Mouse (Mus musculus) MEL (cell line): Measurements from ENCODE around the gene Ehbp1. TPM values are rescaled to one million over a fixed set of nuclear protein-coding genes. Genes with fewer than 3 reads are reported as not detected.

Source experiments
- DNase-seq: peaks from one replicate; pipeline ENCODE4 v3.0.0; 2011; ENCODE audit warnings: low read depth, low spot score
- H3K27ac ChIP-seq: 2 replicates; pipeline ENCODE4 v1.5.1; 2012; ENCODE audit warnings: low read depth, mild to moderate bottlenecking, control low read depth, low read length, moderate library complexity; ENCODE audit not compliant: control insufficient read depth
- H3K27me3 ChIP-seq, 2 experiments: fragments of 150-350 bp in 1 of 2; sonication (generic) in 1 of 2; 2 replicates each; pipeline ENCODE4 v1.6.1; 2012; ENCODE audit warnings: low read length in 2 of 2, mild to moderate bottlenecking in 2 of 2, improper control_type of control experiment in 1 of 2, moderate library complexity in 1 of 2; ENCODE audit not compliant: insufficient read depth in 2 of 2, control insufficient read depth in 1 of 2
- H3K36me3 ChIP-seq, 2 experiments: 2 replicates each; pipeline ENCODE4 v1.6.1; 2012 to 2014; ENCODE audit warnings: low read length in 2 of 2, improper control_type of control experiment in 1 of 2, inconsistent platforms in 1 of 2, mild to moderate bottlenecking in 1 of 2; ENCODE audit not compliant: insufficient read depth in 2 of 2, control insufficient read depth in 1 of 2
- H3K4me1 ChIP-seq, 2 experiments: fragments of 150-350 bp in 1 of 2; sonication (generic) in 1 of 2; 2 replicates each; pipeline ENCODE4 v1.6.1; 2012; ENCODE audit warnings: low read length in 2 of 2, improper control_type of control experiment in 1 of 2, mild to moderate bottlenecking in 1 of 2; ENCODE audit not compliant: insufficient read depth in 2 of 2, control insufficient read depth in 1 of 2
- H3K4me3 ChIP-seq, 2 experiments: fragments of 150-350 bp in 1 of 2; sonication (generic) in 1 of 2; 2 replicates each; pipeline ENCODE4 v1.5.1; 2012; ENCODE audit warnings: low read depth in 2 of 2, low read length in 2 of 2, mild to moderate bottlenecking in 2 of 2, moderate library complexity in 2 of 2, control low read depth in 1 of 2, improper control_type of control experiment in 1 of 2; ENCODE audit not compliant: control insufficient read depth in 1 of 2, insufficient read depth in 1 of 2
- H3K79me2 ChIP-seq: 2 replicates; pipeline ENCODE4 v1.6.1; 2012; ENCODE audit warnings: mild to moderate bottlenecking, low read length, moderate library complexity; ENCODE audit not compliant: control insufficient read depth, poor library complexity, insufficient read depth
- H3K9ac ChIP-seq: 2 replicates; pipeline ENCODE4 v1.6.1; 2012; ENCODE audit warnings: low read depth, mild to moderate bottlenecking, control low read depth, low read length, moderate library complexity; ENCODE audit not compliant: control insufficient read depth, poor library complexity, severe bottlenecking
- H3K9me3 ChIP-seq: fragments of 150-350 bp; sonication (generic); replicated peaks from 2 replicates; pipeline ENCODE4 v1.6.1; 2012; ENCODE audit warnings: mild to moderate bottlenecking, low read length, improper control_type of control experiment, moderate library complexity; ENCODE audit not compliant: insufficient read depth
- BHLHE40 ChIP-seq: IDR thresholded peaks from 2 replicates; pipeline ENCODE4 v1.6.1; 2012; ENCODE audit warnings: low read depth, mild to moderate bottlenecking, inconsistent platforms, low read length, improper control_type of control experiment, borderline replicate concordance
- CHD1 ChIP-seq: IDR thresholded peaks from 2 replicates; pipeline ENCODE4 v1.6.1; 2012; ENCODE audit warnings: low read depth, mild to moderate bottlenecking, inconsistent platforms, low read length, improper control_type of control experiment
- CHD2 ChIP-seq: IDR thresholded peaks from 2 replicates; pipeline ENCODE4 v1.6.1; 2011; ENCODE audit warnings: low read length, improper control_type of control experiment
- CTCF ChIP-seq, 3 experiments: IDR thresholded peaks in 2 of 3; conservative IDR thresholded peaks in 1 of 3; 2 replicates each; pipeline ENCODE4 v1.5.1; 2011 to 2012; ENCODE audit warnings: low read length in 3 of 3, low read depth in 2 of 3, mild to moderate bottlenecking in 2 of 3, improper control_type of control experiment in 1 of 3, inconsistent platforms in 1 of 3, mixed read lengths in 1 of 3, moderate library complexity in 1 of 3; ENCODE audit not compliant: control insufficient read depth in 1 of 3, insufficient read depth in 1 of 3, poor library complexity in 1 of 3, severe bottlenecking in 1 of 3
- ELF1 ChIP-seq: IDR thresholded peaks from 2 replicates; pipeline ENCODE4 v1.6.1; 2014; ENCODE audit warnings: low read depth, mild to moderate bottlenecking, inconsistent platforms, low read length, improper control_type of control experiment, moderate library complexity
- EP300 ChIP-seq, 2 experiments: IDR thresholded peaks; 2 replicates each; pipeline ENCODE4 v1.6.1; 2011; ENCODE audit warnings: improper control_type of control experiment in 2 of 2, low read length in 2 of 2, low read depth in 1 of 2, mild to moderate bottlenecking in 1 of 2
- HCFC1 ChIP-seq: IDR thresholded peaks from 2 replicates; pipeline ENCODE4 v1.6.1; 2012; ENCODE audit warnings: low read depth, mild to moderate bottlenecking, inconsistent platforms, low read length, improper control_type of control experiment, moderate library complexity
- JUND ChIP-seq: IDR thresholded peaks from 2 replicates; pipeline ENCODE4 v1.6.1; 2011; ENCODE audit warnings: low read depth, mild to moderate bottlenecking, improper control_type of control experiment, low read length
- KAT2A ChIP-seq: conservative IDR thresholded peaks from 2 replicates; pipeline ENCODE4 v1.6.1; 2012; ENCODE audit warnings: low read depth, low read length, improper control_type of control experiment, inconsistent platforms
- MAX ChIP-seq: IDR thresholded peaks from 2 replicates; pipeline ENCODE4 v1.6.1; 2011; ENCODE audit warnings: low read length, improper control_type of control experiment
- MXI1 ChIP-seq: IDR thresholded peaks from 2 replicates; pipeline ENCODE4 v1.6.1; 2011; ENCODE audit warnings: mild to moderate bottlenecking, low read depth, low read length, improper control_type of control experiment
- POLR2AphosphoS2 ChIP-seq: IDR thresholded peaks from 2 replicates; pipeline ENCODE4 v1.6.1; 2011; ENCODE audit warnings: low read length, improper control_type of control experiment
- POLR2AphosphoS5 ChIP-seq: IDR thresholded peaks from 2 replicates; pipeline ENCODE4 v1.6.1; 2012; ENCODE audit warnings: low read depth, borderline replicate concordance, mild to moderate bottlenecking, inconsistent platforms, low read length, moderate library complexity, mixed read lengths
- SIN3A ChIP-seq: IDR thresholded peaks from 2 replicates; pipeline ENCODE4 v1.6.1; 2012; ENCODE audit warnings: low read length, improper control_type of control experiment, inconsistent platforms
- TAL1 ChIP-seq: IDR thresholded peaks from 2 replicates; pipeline ENCODE4 v1.6.1; 2012; ENCODE audit warnings: mild to moderate bottlenecking, inconsistent platforms, low read length, moderate library complexity, mixed read lengths
- TCF12 ChIP-seq: IDR thresholded peaks from 2 replicates; pipeline ENCODE4 v1.6.1; 2014; ENCODE audit warnings: low read depth, mild to moderate bottlenecking, inconsistent platforms, low read length, improper control_type of control experiment, moderate library complexity
- UBTF ChIP-seq: IDR thresholded peaks from 2 replicates; pipeline ENCODE4 v1.6.1; 2012; ENCODE audit warnings: low read depth, mild to moderate bottlenecking, inconsistent platforms, low read length, improper control_type of control experiment, moderate library complexity, borderline replicate concordance; ENCODE audit not compliant: insufficient read depth
- ZKSCAN1 ChIP-seq: IDR thresholded peaks from 2 replicates; pipeline ENCODE4 v1.6.1; 2012; ENCODE audit warnings: low read depth, mild to moderate bottlenecking, inconsistent platforms, low read length, improper control_type of control experiment, moderate library complexity
- polyA plus RNA-seq, 2 experiments: library from polyadenylated mRNA; stranded (reverse) in 1 of 2; unstranded in 1 of 2; fragments of >175 nt in 1 of 2; fragments of >200 nt in 1 of 2; gene quantifications; 2 replicates each; pipeline versions ENCODE4 v1.2.1 to v1.2.4; 2012; ENCODE audit warnings: low replicate concordance in 2 of 2, low read depth in 1 of 2; ENCODE audit not compliant: insufficient read length in 2 of 2, insufficient read depth in 1 of 2, missing spikeins in 1 of 2
- total RNA-seq: library from RNA; depleted of rRNA; stranded (reverse); fragments of 300-350 nt; gene quantifications from 2 replicates; pipeline ENCODE4 v1.2.3, GENCODE M21; 2012

The Ehbp1 gene
- total and polyA plus RNA-seq, 3 experiments, result 3.6 to 3.7 TPM; not detected in 1

- Histone ChIP-seq H3K79me2 (no peaks in the 10 kb centered on the region), H3K9ac (no peak overlapping the region), H3K27ac (no peak overlapping the region), H3K4me3 (no peak overlapping the region), H3K36me3 (peaks cover 0 to 1% of the 10 kb centered on the region in 2 experiments; a peak in 2 of 4 replicates), H3K4me1 (no peaks in the 10 kb centered on the region), H3K9me3 (no peaks in the 10 kb centered on the region), H3K27me3 (no peaks in the 10 kb centered on the region)
- DNase-seq, result no peak
- TF ChIP-seq MXI1 (no peak), JUND (no peak), CTCF (IDR thresholded peaks at IDR 0.05 in 2 of 3, conservative IDR thresholded peaks at IDR 0.05 in 1 of 3; ENCODE audit: control insufficient read depth in 1 of 3, insufficient read depth in 1 of 3, low read depth in 2 of 3, low read length in 3 of 3, poor library complexity in 1 of 3, severe bottlenecking in 1 of 3) (no peak), ZKSCAN1 (no peak), SIN3A (no peak), TCF12 (no peak), KAT2A (no peak), MAX (no peak), POLR2AphosphoS5 (no peak), CHD2 (no peak)
These were observed 187.4 kb downstream of the Ehbp1 start for GRCm38 (mm10) chr11:22154501-22155294.

- Histone ChIP-seq H3K4me3 (no peak overlapping the region), H3K79me2 (no peaks in the 10 kb centered on the region), H3K9ac (no peak overlapping the region), H3K27ac (no peak overlapping the region), H3K36me3 (no peaks in the 10 kb centered on the region), H3K9me3 (no peaks in the 10 kb centered on the region), H3K27me3 (no peaks in the 10 kb centered on the region), H3K4me1 (no peaks in the 10 kb centered on the region)
- TF ChIP-seq POLR2AphosphoS2 (no peak), EP300 (IDR thresholded peaks at IDR 0.05; ENCODE audit: low read depth in 1 of 2, low read length in 2 of 2) (no peak), HCFC1 (no peak), SIN3A (no peak), BHLHE40 (no peak), TAL1 (no peak), UBTF (no peak), CHD1 (no peak), ZKSCAN1 (no peak), ELF1 (no peak)
- no peak for DNase-seq
These were observed 201.4 kb downstream of the Ehbp1 start for GRCm38 (mm10) chr11:22140737-22141136.
